Mouse (Mus musculus) limb, embryonic 15.5 days (tissue): ENCODE measurements around the gene Fndc8. TPM values are rescaled to one million over a fixed set of nuclear protein-coding genes. Genes with fewer than 3 reads are reported as not detected.

Source experiments
- ATAC-seq: fragments of 200-750 bp; cut with Nextera tagmentation; 2 replicates; pipeline ENCODE4 v1.8.0; 2017; ENCODE audit warnings: low read depth, moderate TSS enrichment; ENCODE audit not compliant: insufficient number of reproducible peaks, low FRiP score, low TSS enrichment
- H3K27ac ChIP-seq: fragments of 300-500 bp; sonication (generic); 2 replicates; pipeline ENCODE4 v1.5.1; 2015; ENCODE audit warnings: moderate library complexity, mild to moderate bottlenecking, inconsistent platforms
- H3K27me3 ChIP-seq: fragments of 300-500 bp; sonication (generic); 2 replicates; pipeline ENCODE4 v1.6.1; 2015; ENCODE audit warnings: inconsistent platforms
- H3K36me3 ChIP-seq: fragments of 300-500 bp; sonication (generic); 2 replicates; pipeline ENCODE4 v1.6.1; 2015; ENCODE audit warnings: inconsistent platforms
- H3K4me1 ChIP-seq: fragments of 300-500 bp; sonication (generic); 2 replicates; pipeline ENCODE4 v1.6.1; 2015; ENCODE audit warnings: inconsistent platforms
- H3K4me2 ChIP-seq: fragments of 300-500 bp; sonication (generic); 2 replicates; pipeline ENCODE4 v1.6.1; 2015; ENCODE audit warnings: mild to moderate bottlenecking, inconsistent platforms
- H3K4me3 ChIP-seq: fragments of 300-500 bp; sonication (generic); 2 replicates; pipeline ENCODE4 v1.5.1; 2015; ENCODE audit warnings: mild to moderate bottlenecking, inconsistent platforms
- H3K9ac ChIP-seq: fragments of 300-500 bp; sonication (generic); 2 replicates; pipeline ENCODE4 v1.6.1; 2015; ENCODE audit warnings: inconsistent platforms
- H3K9me3 ChIP-seq: fragments of 300-500 bp; sonication (generic); 2 replicates; pipeline ENCODE4 v1.6.1; 2016; ENCODE audit warnings: inconsistent platforms
- WGBS: fragments of 180-500 bp; shearing (Covaris S2); methylation state at CpG from one replicate; pipeline ENCODE4 v1.1.7; 2015; 5-methylcytosine and 5-hydroxymethylcytosine counted together
- polyA plus RNA-seq: library from polyadenylated mRNA; unstranded; fragments of >200 nt; fragmentation: Nextera tagmentation; extraction: Ambion mirVana; gene quantifications from 2 replicates; pipeline ENCODE4 v1.2.1, GENCODE M21; 2015

Gene Fndc8
- polyA plus RNA-seq, 1 experiment from 2014 or later, result 0.37 TPM

DNA sequence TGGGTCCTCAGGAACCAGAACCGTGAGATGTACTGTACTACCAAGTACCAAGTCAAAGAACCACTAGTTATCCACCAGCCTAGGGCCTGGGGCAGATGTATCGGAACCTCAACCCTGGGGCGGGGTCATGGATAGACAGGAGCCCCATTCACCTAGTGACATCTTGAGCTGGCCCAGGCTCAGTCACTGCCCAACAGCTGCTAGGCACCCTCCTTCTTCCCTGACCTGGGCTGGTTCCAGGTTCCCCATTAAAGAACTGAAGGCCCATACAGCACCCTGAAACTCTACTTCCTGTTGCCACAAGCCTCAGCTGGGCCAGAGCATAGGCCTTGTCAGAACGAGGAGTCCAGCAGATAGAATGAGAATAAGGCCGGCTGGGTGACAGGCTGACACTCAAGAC is 7.8 kb downstream of the Fndc8 start:
- Histone ChIP-seq H3K27ac (no peak overlapping the region), H3K9me3 (no peaks in the 10 kb centered on the region), H3K4me1 (no peaks in the 10 kb centered on the region), H3K4me3 (no peak overlapping the region), H3K27me3 (no peaks in the 10 kb centered on the region), H3K9ac (no peak overlapping the region), H3K4me2 (no peak overlapping the region), H3K36me3 (peaks cover 68% of the 10 kb centered on the region)
- ATAC-seq, result no peak
- 91% methylated on average over 5 of the region's 5 CpGs for WGBS

DNA sequence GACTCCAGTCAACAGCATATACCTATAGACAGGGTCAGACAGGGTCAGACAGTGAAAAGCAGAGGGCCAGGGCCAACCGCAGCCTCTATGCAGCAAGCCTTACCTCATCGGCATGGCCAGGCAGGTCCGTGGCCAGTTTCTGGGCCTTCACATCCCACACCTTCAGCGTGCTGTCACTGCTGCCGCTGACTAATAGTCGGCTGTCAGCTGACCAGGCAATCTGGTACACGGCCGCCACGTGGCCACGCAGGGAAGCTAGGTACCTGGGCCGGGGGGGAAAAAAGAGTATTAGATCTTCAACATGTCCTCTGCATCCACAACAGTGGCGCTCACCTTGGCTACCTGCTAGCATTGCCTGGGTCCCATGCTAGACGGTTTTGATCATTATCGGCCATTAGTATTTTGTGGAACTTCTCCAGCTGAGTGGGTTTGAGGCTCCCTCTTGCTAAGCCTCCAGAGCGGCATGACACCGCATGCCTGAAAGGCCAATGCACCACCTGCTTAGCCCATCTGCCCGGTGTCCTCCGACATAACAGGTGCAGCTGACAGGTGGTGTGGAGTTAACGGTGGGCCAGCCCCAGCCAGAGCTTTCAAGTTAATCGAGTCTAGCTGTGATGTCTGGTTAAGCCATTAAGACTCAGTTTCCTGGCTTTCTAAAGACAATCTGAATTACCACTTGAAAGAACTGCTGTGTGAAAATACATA is 9.8 kb downstream of the Fndc8 start:
- peaks cover 86% of the 10 kb centered on the region for H3K36me3 ChIP-seq
- H3K4me1 ChIP-seq, result no peaks in the 10 kb centered on the region
- ATAC-seq, result no peak
- no peaks in the 10 kb centered on the region for H3K27me3 ChIP-seq
- no peaks in the 10 kb centered on the region for H3K9me3 ChIP-seq
- H3K4me2 ChIP-seq, result no peak overlapping the region
- no peak overlapping the region for H3K27ac ChIP-seq
- H3K9ac ChIP-seq, result no peak overlapping the region
- WGBS, result 83% methylated on average over 20 of the region's 20 CpGs
- no peak overlapping the region for H3K4me3 ChIP-seq

DNA sequence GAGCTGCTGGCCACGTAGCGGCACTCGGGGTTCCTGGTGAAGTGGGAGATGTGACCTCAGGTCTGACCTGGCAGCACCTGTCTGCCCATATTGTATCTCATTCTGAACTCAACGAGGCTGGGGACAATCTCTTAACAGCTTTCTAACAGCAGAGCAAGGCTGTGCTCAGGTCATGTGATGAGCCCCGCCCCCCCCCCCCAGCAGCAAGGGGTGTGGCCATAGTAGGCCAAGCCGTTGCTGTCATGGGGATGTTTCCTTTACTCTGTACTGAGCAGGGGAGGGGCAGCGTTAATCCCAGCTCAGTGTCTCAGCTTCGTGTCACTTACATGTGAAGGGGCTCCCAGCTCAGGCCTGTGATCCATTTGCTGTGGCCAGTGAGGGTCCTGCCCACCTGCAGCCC is 13.0 kb downstream of the Fndc8 start:
- no peak overlapping the region for H3K4me3 ChIP-seq
- 73% methylated on average over 6 of the region's 8 CpGs for WGBS
- H3K36me3 ChIP-seq, result peaks cover 65% of the 10 kb centered on the region

DNA sequence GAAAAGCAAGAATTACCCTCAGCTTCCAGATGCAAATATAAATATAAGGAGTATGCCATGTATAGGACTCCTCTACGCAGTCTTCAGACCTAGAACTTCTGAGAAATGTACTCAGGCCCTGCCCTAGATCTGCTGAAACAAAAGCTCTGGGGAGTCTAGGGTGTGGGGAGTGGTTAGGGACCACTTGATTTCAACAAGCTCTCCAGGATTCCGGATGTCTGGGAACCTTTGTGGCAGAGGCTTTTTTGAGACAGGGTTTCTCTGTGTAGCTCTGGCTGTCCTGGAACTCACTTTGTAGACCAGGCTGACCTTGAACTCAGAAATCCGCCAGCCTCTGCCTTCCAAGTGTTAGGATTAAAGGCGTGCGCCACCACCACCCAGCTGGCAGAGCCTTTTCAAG is 13.9 kb downstream of the Fndc8 start:
- H3K4me2 ChIP-seq, result no peak overlapping the region
- H3K9me3 ChIP-seq, result no peaks in the 10 kb centered on the region
- no peaks in the 10 kb centered on the region for H3K27me3 ChIP-seq
- 93% methylated on average over 5 of the region's 5 CpGs for WGBS
- peaks cover 58% of the 10 kb centered on the region for H3K36me3 ChIP-seq
- no peak for ATAC-seq
- no peak overlapping the region for H3K27ac ChIP-seq
- H3K4me3 ChIP-seq, result no peak overlapping the region
- H3K9ac ChIP-seq, result no peak overlapping the region
- peaks cover 9% of the 10 kb centered on the region for H3K4me1 ChIP-seq

More for the DNA sequence above, 13.0 kb downstream of the Fndc8 start:
- ATAC-seq, result no peak
- Histone ChIP-seq H3K9me3 (no peaks in the 10 kb centered on the region), H3K27ac (no peak overlapping the region), H3K27me3 (no peaks in the 10 kb centered on the region), H3K9ac (no peak overlapping the region), H3K4me1 (peaks cover 9% of the 10 kb centered on the region), H3K4me2 (no peak overlapping the region)

DNA sequence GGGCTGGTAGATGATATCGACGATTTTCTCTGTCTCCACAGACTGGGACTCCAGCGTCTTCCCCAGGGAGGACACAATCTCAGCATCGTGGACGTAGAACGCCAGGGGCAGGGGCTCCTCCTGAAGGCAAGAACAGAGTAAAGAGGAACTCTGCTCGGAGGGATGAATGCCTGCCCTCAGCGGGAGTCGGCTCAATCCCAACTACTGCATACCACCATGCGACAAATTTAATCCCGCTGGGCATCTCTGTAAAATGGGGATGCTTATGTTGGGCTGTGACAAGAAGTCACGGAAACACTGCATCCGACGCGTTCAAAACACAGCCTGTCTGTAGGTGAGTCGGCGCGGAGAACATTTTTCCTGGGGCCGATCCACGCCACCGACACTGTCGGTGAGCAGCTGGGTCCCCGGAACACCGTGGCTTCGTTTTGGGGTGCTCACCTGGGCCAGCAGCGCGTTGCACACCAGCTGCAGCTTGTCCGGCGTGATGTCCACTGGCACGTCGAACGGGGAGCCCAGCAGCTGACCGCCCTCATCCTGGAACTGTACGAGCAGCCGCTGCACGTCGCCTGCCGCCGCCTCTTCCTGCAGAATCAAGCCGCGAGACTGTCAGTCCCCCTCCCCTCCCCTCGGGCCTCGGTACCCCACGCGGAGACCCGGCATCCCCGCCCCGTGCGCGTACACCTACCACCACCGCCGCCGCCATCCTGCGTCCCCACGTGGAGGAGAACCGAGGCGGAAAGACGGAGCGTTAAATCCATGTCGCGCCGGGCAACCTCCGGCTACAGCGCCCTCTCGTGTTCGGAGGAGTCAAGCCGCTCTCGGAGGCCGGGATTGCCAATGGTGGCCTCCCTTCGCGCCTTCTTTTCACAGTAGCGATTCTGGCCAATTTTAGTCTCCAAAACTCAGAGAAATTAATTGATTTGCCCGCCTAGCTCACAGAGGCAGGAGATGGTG is 16.0 kb downstream of the Fndc8 start, which contains the start of gene Nle1:
Gene Nle1, minus strand, starts transcription at position 761 of the 957 bp plus-strand sequence.
- WGBS, result 2% methylated on average over 73 of the region's 73 CpGs
- Histone ChIP-seq H3K4me3 (peak within 1 kb of the TSS; percentile 82), H3K27ac (no peak within 1 kb of the TSS), H3K4me2 (peak within 1 kb of the TSS; percentile 81), H3K4me1 (peaks cover 9% of the 10 kb centered on the region), H3K27me3 (peaks cover under 1% of the 10 kb centered on the region; the same call in 1 of the 2 replicates), H3K9ac (peak within 1 kb of the TSS; percentile 71), H3K36me3 (peaks cover 37% of the 10 kb centered on the region), H3K9me3 (no peaks in the 10 kb centered on the region)
- ATAC-seq, result peak; percentile 62; the same call in 1 of the 2 replicates

DNA sequence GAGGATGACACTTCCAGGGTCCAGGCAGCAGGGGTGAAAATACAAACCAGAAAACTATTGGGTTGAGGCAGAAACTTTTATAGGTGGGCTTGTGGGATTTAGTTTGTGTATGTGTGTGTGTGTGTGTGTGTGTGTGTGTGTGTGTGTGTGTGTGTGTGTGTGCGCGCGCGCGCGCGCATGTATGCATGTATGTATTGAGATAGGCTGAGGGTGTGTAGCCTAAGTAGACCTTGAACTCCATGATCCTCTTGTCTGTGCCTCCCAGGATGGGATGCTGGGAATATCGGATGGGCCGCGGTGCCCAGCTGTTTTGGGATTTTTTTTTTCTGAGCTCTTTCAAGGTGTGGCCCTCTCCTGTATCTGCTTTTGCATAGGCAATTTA is 16.7 kb downstream of the Fndc8 start:
- 0 out of 2 replicates have a peak overlapping the region, but pooled peaks have one; percentile 31 for H3K9ac ChIP-seq
- 37% methylated on average over 10 of the region's 10 CpGs for WGBS

DNA sequence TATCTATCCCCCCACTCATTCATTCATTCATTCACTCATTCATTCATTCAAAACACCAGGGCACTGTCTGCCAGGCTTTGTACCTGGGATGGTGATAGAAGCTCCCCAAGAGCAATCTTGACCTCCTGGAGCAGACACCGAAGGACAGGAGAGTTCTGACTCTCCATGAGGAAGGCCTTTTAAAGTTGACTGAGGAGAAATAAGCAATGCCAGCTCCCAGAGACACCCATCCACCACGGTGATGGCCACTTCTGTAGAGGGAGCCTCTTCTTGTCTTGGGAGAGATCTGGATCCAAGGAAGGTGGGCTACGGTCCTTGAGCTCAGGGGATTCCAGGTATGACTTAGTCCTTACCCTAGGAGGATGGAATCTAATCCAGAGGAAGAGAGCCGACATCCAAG is 18.3 kb downstream of the Fndc8 start, which contains the start of gene Unc45b:
Gene Unc45b, plus strand, starts transcription at position 301 of the 400 bp plus-strand sequence.
- no peak for ATAC-seq

More for the DNA sequence above, 16.7 kb downstream of the Fndc8 start:
- H3K4me1 ChIP-seq, result peaks cover 9% of the 10 kb centered on the region
- no peak overlapping the region for H3K27ac ChIP-seq
- peaks cover 30% of the 10 kb centered on the region for H3K36me3 ChIP-seq
- H3K27me3 ChIP-seq, result peaks cover 7% of the 10 kb centered on the region; the same call in 1 of the 2 replicates
- H3K4me2 ChIP-seq, result peak overlapping the region; percentile 81
- H3K9me3 ChIP-seq, result no peaks in the 10 kb centered on the region
- peak overlapping the region; percentile 82 for H3K4me3 ChIP-seq
- ATAC-seq, result no peak

DNA sequence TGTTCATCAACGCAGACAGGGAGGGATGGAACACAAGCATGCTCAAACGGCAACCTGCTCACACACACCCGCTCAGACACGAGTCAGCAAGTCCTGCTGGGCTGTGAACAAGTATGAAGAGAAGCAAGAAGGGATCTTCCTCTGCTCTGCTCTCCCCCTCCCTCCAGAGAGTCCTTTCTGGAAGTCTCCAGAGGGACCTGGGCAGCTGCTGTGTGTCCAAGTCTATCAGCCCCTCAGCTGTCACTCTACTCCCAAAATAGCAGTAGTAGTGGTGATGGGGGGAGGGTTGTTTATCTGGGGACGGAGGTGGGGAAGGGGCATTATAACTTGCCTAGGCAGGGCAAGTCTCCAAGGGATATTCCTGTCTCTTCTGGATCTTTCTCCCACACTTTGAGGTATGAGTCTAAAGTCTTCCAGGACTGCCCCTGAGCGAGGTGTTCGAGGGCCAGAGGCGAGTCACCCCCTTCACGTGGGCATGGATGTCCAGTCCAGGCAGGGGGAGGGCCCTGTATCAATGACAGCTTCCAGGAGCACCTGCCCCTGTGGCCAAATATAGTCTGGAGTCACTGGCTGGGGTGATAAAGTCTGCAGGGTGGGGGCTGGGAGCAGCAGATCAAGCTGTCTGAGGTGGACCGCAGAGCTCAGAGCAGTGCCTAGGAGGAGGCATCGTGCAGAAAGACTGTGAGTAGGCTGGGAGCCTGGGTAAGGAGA is 18.9 kb downstream of the Fndc8 start:
- H3K9ac ChIP-seq, result no peak overlapping the region
- peaks cover 11% of the 10 kb centered on the region; the same call in 1 of the 2 replicates for H3K27me3 ChIP-seq
- WGBS, result 67% methylated on average over 11 of the region's 11 CpGs
- peaks cover 9% of the 10 kb centered on the region for H3K4me1 ChIP-seq
- no peaks in the 10 kb centered on the region for H3K9me3 ChIP-seq
- ATAC-seq, result peak; percentile 59; the same call in 1 of the 2 replicates
- H3K36me3 ChIP-seq, result peaks cover 8% of the 10 kb centered on the region; the same call in 1 of the 2 replicates
- no peak overlapping the region for H3K4me2 ChIP-seq
- H3K27ac ChIP-seq, result no peak overlapping the region
- H3K4me3 ChIP-seq, result no peak overlapping the region

More for the DNA sequence above, 18.3 kb downstream of the Fndc8 start, which contains the start of gene Unc45b:
- no peak within 1 kb of the TSS for H3K4me3 ChIP-seq
- no peaks in the 10 kb centered on the region for H3K9me3 ChIP-seq
- H3K27me3 ChIP-seq, result peaks cover 11% of the 10 kb centered on the region; the same call in 1 of the 2 replicates
- peaks cover 14% of the 10 kb centered on the region for H3K36me3 ChIP-seq
- peaks cover 9% of the 10 kb centered on the region for H3K4me1 ChIP-seq
- WGBS, result 79% methylated on average over 4 of the region's 4 CpGs
- no peak within 1 kb of the TSS for H3K4me2 ChIP-seq
- no peak within 1 kb of the TSS for H3K27ac ChIP-seq
- no peak within 1 kb of the TSS for H3K9ac ChIP-seq

DNA sequence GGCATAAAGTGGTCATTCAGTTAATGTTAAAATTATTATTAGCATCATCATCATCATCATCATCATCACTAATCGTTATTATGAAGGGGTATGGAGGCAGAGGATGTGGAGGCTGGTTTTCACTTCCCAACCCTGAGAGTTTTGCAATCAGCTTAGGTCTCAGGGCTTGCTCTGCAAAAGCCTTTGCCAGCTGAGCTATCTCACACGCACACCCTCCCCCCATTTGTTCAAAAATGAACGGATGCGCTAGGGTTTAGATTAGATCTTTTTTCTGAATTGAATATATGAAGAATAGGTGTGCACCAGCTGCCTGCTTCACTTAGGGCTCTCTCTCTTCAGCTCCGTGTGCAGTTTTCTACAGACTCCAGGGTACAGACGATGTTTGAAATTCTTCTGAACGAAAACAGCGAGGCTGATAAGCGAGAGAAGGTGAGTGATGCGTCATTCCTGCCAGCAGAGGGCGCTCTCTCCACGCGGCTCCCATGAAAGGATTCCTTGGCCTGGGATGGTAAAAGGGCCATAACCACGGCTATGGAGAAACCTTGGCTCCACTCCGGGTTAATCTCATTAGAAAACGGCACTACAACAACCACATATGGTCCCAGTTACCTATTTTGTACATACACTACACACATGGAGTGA is 22.9 kb downstream of the Fndc8 start:
- Histone ChIP-seq H3K27me3 (peaks cover 11% of the 10 kb centered on the region; the same call in 1 of the 2 replicates), H3K4me1 (no peaks in the 10 kb centered on the region), H3K4me2 (peak overlapping the region; percentile 24; the same call in 1 of the 2 replicates), H3K4me3 (no peak overlapping the region), H3K9ac (no peak overlapping the region), H3K36me3 (no peaks in the 10 kb centered on the region), H3K9me3 (no peaks in the 10 kb centered on the region), H3K27ac (no peak overlapping the region)
- ATAC-seq, result no peak
- 6% methylated on average over 16 of the region's 16 CpGs for WGBS

DNA sequence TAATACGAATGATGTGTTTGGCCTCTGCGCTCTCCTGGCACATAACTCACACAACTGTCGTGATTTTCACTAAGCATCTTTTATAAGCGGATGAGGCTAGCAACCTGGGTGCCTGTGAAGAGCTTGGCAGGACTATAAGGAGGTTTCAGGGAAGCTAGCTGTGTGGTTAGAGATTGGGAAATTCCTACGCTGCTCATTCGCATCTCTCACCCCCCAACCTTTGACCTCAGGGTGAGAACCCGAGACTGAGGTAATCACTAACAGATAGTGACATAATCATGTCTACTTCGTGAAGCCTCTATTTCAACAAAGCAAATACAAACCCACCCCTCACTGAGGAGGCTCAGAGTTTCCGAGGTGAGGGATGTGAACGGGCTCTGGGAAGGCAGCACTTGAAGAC is 28.8 kb downstream of the Fndc8 start:
- Histone ChIP-seq H3K4me1 (no peaks in the 10 kb centered on the region), H3K9me3 (no peaks in the 10 kb centered on the region), H3K4me2 (no peak overlapping the region), H3K27me3 (peaks cover 22% of the 10 kb centered on the region), H3K4me3 (no peak overlapping the region), H3K36me3 (no peaks in the 10 kb centered on the region), H3K9ac (no peak overlapping the region), H3K27ac (no peak overlapping the region)
- ATAC-seq, result no peak
- 47% methylated on average over 10 of the region's 10 CpGs for WGBS

DNA sequence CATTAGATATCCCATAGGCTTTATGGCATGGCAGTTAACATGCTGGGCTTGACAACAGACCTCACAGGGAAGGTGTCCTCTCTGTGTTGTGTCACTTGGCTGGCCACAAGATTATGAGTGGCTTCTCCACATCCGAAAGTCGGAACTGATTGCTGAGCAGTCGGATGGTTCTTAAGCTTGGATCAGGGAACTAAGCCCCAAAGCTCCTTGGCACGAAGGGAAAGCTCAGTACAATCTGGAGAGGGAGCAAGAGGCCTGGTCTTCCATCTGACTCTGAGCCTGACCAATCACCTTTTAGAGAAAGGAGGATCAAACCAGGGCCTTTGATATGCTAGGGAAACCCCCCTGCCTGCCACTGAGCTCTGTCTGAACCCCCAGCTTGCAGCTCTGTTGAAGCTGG is 29.8 kb downstream of the Fndc8 start:
- peaks cover 31% of the 10 kb centered on the region for H3K27me3 ChIP-seq
- H3K9ac ChIP-seq, result no peak overlapping the region
- H3K27ac ChIP-seq, result no peak overlapping the region
- no peaks in the 10 kb centered on the region for H3K4me1 ChIP-seq
- WGBS, result 62% methylated on average over 4 of the region's 4 CpGs
- no peaks in the 10 kb centered on the region for H3K36me3 ChIP-seq
- H3K4me3 ChIP-seq, result no peak overlapping the region
- no peak for ATAC-seq
- H3K9me3 ChIP-seq, result no peaks in the 10 kb centered on the region
- no peak overlapping the region for H3K4me2 ChIP-seq
